Mouse (Mus musculus) forebrain, embryonic 14.5 days (tissue): ENCODE results near the gene Vgll4. TPM values are rescaled to one million over a fixed set of nuclear protein-coding genes. Genes with fewer than 3 reads are reported as not detected.

Experiments used
- ATAC-seq: fragments of 200-750 bp; cut with Nextera tagmentation; 2 replicates; pipeline ENCODE4 v1.8.0; 2017; ENCODE audit warnings: mild to moderate bottlenecking, moderate library complexity
- DNase-seq: peaks from one replicate; pipeline ENCODE4 v3.0.0-alpha.2; 2015; ENCODE audit warnings: low spot score
- H3K27ac ChIP-seq: fragments of 300-500 bp; sonication (generic); 2 replicates; pipeline ENCODE4 v1.5.1; 2014; ENCODE audit warnings: low read depth, mild to moderate bottlenecking, control low read depth, low read length, moderate library complexity
- H3K27me3 ChIP-seq: fragments of 300-500 bp; sonication (generic); replicated peaks from 2 replicates; pipeline ENCODE4 v1.6.1; 2014; ENCODE audit warnings: low read length, control low read depth, mixed read lengths; ENCODE audit not compliant: control insufficient read depth, insufficient read depth
- H3K36me3 ChIP-seq: fragments of 300-500 bp; sonication (generic); 2 replicates; pipeline ENCODE4 v1.6.1; 2014; ENCODE audit warnings: low read length, control low read depth; ENCODE audit not compliant: control insufficient read depth, insufficient read depth
- H3K4me1 ChIP-seq: fragments of 300-500 bp; sonication (generic); 2 replicates; pipeline ENCODE4 v1.6.1; 2014; ENCODE audit warnings: antibody characterized with exemption, low read length, control low read depth; ENCODE audit not compliant: control insufficient read depth, insufficient read depth
- H3K4me2 ChIP-seq: fragments of 300-500 bp; sonication (generic); 2 replicates; pipeline ENCODE4 v1.6.1; 2014; ENCODE audit warnings: mild to moderate bottlenecking, control low read depth, low read length
- H3K4me3 ChIP-seq: fragments of 300-500 bp; sonication (generic); 2 replicates; pipeline ENCODE4 v1.5.1; 2014; ENCODE audit warnings: low read depth, low read length, control low read depth
- H3K9ac ChIP-seq: fragments of 300-500 bp; sonication (generic); 2 replicates; pipeline ENCODE4 v1.6.1; 2014; ENCODE audit warnings: mild to moderate bottlenecking, low read length, control low read depth, moderate library complexity
- H3K9me3 ChIP-seq: fragments of 300-500 bp; sonication (generic); replicated peaks from 2 replicates; pipeline ENCODE4 v1.6.1; 2016; ENCODE audit warnings: low read length, control low read depth, mixed read lengths; ENCODE audit not compliant: control insufficient read depth
- WGBS: fragments of 180-500 bp; shearing (Covaris S2); extraction: QIAGEN DNeasy Blood & Tissue Kit; methylation state at CpG from one replicate; pipeline ENCODE4 v1.1.7; 2014; 5-methylcytosine and 5-hydroxymethylcytosine counted together
- polyA plus RNA-seq: library from polyadenylated mRNA; unstranded; fragments of >200 nt; fragmentation: Nextera tagmentation; extraction: Ambion mirVana; gene quantifications from 2 replicates; pipeline ENCODE4 v1.2.1, GENCODE M21; 2014

The Vgll4 gene
- polyA plus RNA-seq, 1 experiment from 2014 or later = 44.9 TPM

DNA sequence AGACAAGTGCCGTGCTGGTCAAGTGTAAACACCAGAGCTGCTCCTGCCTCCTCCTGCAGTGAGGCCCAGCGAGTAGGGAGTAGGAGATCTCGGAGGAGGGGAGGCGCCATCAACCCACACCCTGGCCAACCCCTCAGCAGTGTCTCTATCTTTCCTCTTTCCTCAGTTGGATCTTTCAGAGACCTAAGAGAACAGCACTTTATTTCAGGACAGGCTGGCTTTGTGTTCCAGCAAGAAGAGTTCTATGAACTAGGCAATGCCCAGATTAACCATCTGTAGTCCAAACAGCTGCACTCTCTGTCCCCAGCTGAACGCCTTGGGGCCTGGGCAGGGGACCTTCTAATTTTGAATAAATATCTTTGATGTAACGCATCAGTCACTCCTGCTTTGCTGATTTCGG is 87.1 kb downstream of the Vgll4 start:
- peak; percentile 51 for DNase-seq
- H3K27ac ChIP-seq = peak overlapping the region; percentile 97
- peaks cover 59% of the 10 kb centered on the region for H3K4me1 ChIP-seq
- H3K9ac ChIP-seq = peak overlapping the region; percentile 60; the same call in 1 of the 2 replicates
- H3K36me3 ChIP-seq = no peaks in the 10 kb centered on the region; the same call in 1 of the 2 replicates
- no peak overlapping the region for H3K4me3 ChIP-seq
- peak overlapping the region; percentile 24 for H3K4me2 ChIP-seq
- ATAC-seq = peak; percentile 56
- H3K27me3 ChIP-seq = no peaks in the 10 kb centered on the region
- no peaks in the 10 kb centered on the region for H3K9me3 ChIP-seq
- WGBS = 3% methylated on average over 7 of the region's 7 CpGs

GRCm38 (mm10) chr6:114882212-114882611 is 87.6 kb downstream of the Vgll4 start:
- H3K4me1 ChIP-seq = peaks cover 63% of the 10 kb centered on the region
- ATAC-seq (no peak), DNase-seq (no peak)
- H3K36me3 ChIP-seq = no peaks in the 10 kb centered on the region; the same call in 1 of the 2 replicates
- no peak overlapping the region for H3K4me3 ChIP-seq
- WGBS = 22% methylated on average over 5 of the region's 5 CpGs
- peak overlapping the region; percentile 97 for H3K27ac ChIP-seq
- H3K9me3 ChIP-seq = no peaks in the 10 kb centered on the region
- H3K27me3 ChIP-seq = no peaks in the 10 kb centered on the region
- peak overlapping the region; percentile 60; the same call in 1 of the 2 replicates for H3K9ac ChIP-seq
- H3K4me2 ChIP-seq = peak overlapping the region; percentile 24; the same call in 1 of the 2 replicates

- 86% methylated on average over 4 of the region's 4 CpGs for WGBS
- Histone ChIP-seq H3K9me3 (no peaks in the 10 kb centered on the region), H3K27me3 (no peaks in the 10 kb centered on the region), H3K4me3 (no peak overlapping the region), H3K4me1 (peaks cover 76% of the 10 kb centered on the region), H3K36me3 (no peaks in the 10 kb centered on the region; the same call in 1 of the 2 replicates), H3K9ac (no peak overlapping the region), H3K27ac (peak overlapping the region; percentile 14; the same call in 1 of the 2 replicates), H3K4me2 (no peak overlapping the region)
- DNase-seq = no peak
- ATAC-seq = no peak
Measured at GRCm38 (mm10) chr6:114880798-114881197, 89.0 kb downstream of the Vgll4 start.

GRCm38 (mm10) chr6:114878841-114879520 is 90.8 kb downstream of the Vgll4 start:
- WGBS = 73% methylated on average over 19 of the region's 19 CpGs
- Histone ChIP-seq H3K9me3 (no peaks in the 10 kb centered on the region), H3K27ac (0 out of 2 replicates have a peak overlapping the region, but pooled peaks have one; percentile 9), H3K36me3 (no peaks in the 10 kb centered on the region), H3K27me3 (no peaks in the 10 kb centered on the region), H3K4me3 (no peak overlapping the region), H3K9ac (no peak overlapping the region), H3K4me1 (peaks cover 88% of the 10 kb centered on the region), H3K4me2 (no peak overlapping the region)
- ATAC-seq (no peak), DNase-seq (peak; percentile 43)

DNA sequence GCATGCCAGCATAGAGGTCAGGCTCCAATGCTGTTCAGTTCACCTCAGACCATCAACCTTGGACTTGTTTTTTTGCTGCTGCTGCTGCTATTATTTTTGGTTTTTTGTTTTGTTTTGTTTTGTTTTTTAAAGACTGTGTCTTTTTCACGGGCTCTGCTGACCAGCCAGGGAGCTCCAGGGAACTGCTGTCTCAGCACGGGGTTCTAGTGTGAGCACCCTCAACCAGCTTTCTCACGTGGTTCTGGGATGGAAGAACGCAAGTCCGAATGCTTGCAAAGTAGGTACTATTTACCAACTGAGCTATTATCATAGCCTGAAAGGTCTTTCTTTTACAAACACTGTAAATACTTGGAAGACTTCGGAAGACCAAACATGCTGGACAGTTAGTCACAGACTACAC is 93.2 kb downstream of the Vgll4 start:
- Histone ChIP-seq H3K9ac (no peak overlapping the region), H3K4me1 (peaks cover 83% of the 10 kb centered on the region), H3K27ac (peak overlapping the region; percentile 95), H3K36me3 (no peaks in the 10 kb centered on the region), H3K4me2 (no peak overlapping the region), H3K9me3 (no peaks in the 10 kb centered on the region), H3K4me3 (no peak overlapping the region), H3K27me3 (no peaks in the 10 kb centered on the region)
- no peak for DNase-seq
- ATAC-seq = no peak
- WGBS = 60% methylated on average over 6 of the region's 6 CpGs

DNA sequence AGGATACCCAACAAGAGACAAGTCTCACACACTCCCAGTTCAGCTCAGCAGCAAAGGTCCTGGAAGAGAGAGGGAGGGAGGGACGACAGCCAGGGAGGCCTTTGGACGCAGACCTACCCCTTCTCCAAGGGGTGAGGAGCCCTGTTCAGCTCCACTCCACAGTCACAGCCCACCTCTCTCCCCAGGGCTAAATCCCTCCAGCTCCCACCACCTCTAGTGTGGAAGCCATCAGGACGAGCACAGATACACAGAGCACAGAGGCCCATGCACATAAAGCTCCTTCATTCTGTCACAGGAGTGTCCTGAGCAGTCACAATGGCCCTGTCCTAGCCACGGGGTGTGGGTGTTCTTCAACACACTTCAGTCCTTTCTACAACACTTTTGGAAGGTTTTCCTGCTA is 93.8 kb downstream of the Vgll4 start:
- Histone ChIP-seq H3K9ac (peak overlapping the region; percentile 46; the same call in 1 of the 2 replicates), H3K9me3 (no peaks in the 10 kb centered on the region), H3K27ac (peak overlapping the region; percentile 95), H3K4me1 (peaks cover 78% of the 10 kb centered on the region), H3K4me3 (no peak overlapping the region), H3K27me3 (no peaks in the 10 kb centered on the region), H3K4me2 (no peak overlapping the region), H3K36me3 (no peaks in the 10 kb centered on the region)
- no peak for DNase-seq
- 14% methylated on average over 4 of the region's 4 CpGs for WGBS
- no peak for ATAC-seq

DNA sequence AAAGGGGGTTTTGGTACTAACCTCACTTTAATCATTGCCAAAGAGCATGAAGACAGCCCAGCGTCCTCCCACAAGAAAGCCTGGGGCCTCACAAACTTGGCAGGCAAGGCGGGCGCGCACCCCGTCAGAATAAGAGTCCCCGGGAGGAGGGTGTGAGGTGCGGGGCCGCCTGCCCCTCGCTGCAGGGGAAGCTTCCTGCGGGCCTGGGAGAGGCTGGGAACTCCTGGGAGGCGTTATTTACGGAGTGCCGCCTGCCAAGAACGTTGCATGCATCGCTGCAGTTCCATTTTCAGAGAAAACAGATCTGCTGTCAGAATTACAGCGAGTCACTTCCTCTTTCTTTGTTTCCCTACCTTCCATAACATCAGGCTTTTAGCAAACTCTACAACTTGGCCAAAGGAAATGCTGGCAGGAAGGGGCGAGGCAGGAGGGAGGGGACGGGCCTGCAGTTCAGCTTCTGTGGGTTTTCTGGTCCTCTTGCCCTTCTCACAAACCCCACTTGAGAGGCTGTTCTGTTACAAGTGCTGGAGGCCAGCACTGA is 94.7 kb downstream of the Vgll4 start:
- Histone ChIP-seq H3K36me3 (no peaks in the 10 kb centered on the region), H3K9me3 (no peaks in the 10 kb centered on the region), H3K27ac (peak overlapping the region; percentile 95), H3K27me3 (no peaks in the 10 kb centered on the region), H3K4me1 (peaks cover 72% of the 10 kb centered on the region), H3K9ac (peak overlapping the region; percentile 72), H3K4me3 (peak overlapping the region; percentile 30), H3K4me2 (peak overlapping the region; percentile 63)
- 0% methylated on average over 18 of the region's 18 CpGs for WGBS
- ATAC-seq = peak; percentile 90
- peak; percentile 95 for DNase-seq

GRCm38 (mm10) chr6:114874138-114874928 is 95.5 kb downstream of the Vgll4 start:
- H3K9me3 ChIP-seq = no peaks in the 10 kb centered on the region
- H3K4me2 ChIP-seq = peak overlapping the region; percentile 63
- peaks cover 67% of the 10 kb centered on the region for H3K4me1 ChIP-seq
- peak; percentile 67 for ATAC-seq
- H3K36me3 ChIP-seq = no peaks in the 10 kb centered on the region
- H3K9ac ChIP-seq = peak overlapping the region; percentile 72
- no peaks in the 10 kb centered on the region for H3K27me3 ChIP-seq
- H3K27ac ChIP-seq = peak overlapping the region; percentile 95
- H3K4me3 ChIP-seq = peak overlapping the region; percentile 30
- peak; percentile 39 for DNase-seq
- 6% methylated on average over 19 of the region's 19 CpGs for WGBS
